Mouse (Mus musculus): Measurements from ENCODE around the gene Prss56.

Gene Prss56

GRCm38 (mm10) chr1:87185526-87185925, 2.4 kb downstream of the Prss56 start:
- no peak for DNase-seq (ENCODE audit: low spot score)

GRCm38 (mm10) chr1:87186261-87187036, 3.3 kb downstream of the Prss56 start:
- DNase-seq (ENCODE audit: low spot score) = no peak

GRCm38 (mm10) chr1:87187037-87187355, 3.9 kb downstream of the Prss56 start:
- peak; percentile 73 for DNase-seq (ENCODE audit: low spot score)

- no peak for DNase-seq (ENCODE audit: low spot score)
Measured at GRCm38 (mm10) chr1:87190429-87190828, 7.3 kb downstream of the Prss56 start, which contains the start of gene Chrnd. Chrnd (plus strand) TSS chr1:87190607.

- DNase-seq (ENCODE audit: low spot score) = peak; percentile 68
Measured at GRCm38 (mm10) chr1:87197296-87197695, 14.2 kb downstream of the Prss56 start.

- no peak for DNase-seq (ENCODE audit: low spot score)
Measured at GRCm38 (mm10) chr1:87198119-87199065, 15.3 kb downstream of the Prss56 start.

GRCm38 (mm10) chr1:87200811-87201210, 17.7 kb downstream of the Prss56 start:
- DNase-seq (ENCODE audit: low spot score) = no peak

GRCm38 (mm10) chr1:87201848-87202247, 18.7 kb downstream of the Prss56 start:
- DNase-seq (ENCODE audit: low spot score) = no peak

- no peak for DNase-seq (ENCODE audit: low spot score)
Measured at GRCm38 (mm10) chr1:87203779-87204178, 20.7 kb downstream of the Prss56 start.

- no peak for DNase-seq (ENCODE audit: low spot score)
Measured at GRCm38 (mm10) chr1:87204465-87204864, 21.4 kb downstream of the Prss56 start, which contains the start of gene Chrng. Chrng (plus strand) TSS chr1:87204657.

- no peak for DNase-seq (ENCODE audit: low spot score)
Measured at GRCm38 (mm10) chr1:87205038-87205437, 21.9 kb downstream of the Prss56 start.

GRCm38 (mm10) chr1:87205502-87205901, 22.4 kb downstream of the Prss56 start:
- DNase-seq (ENCODE audit: low spot score) = no peak

GRCm38 (mm10) chr1:87206339-87206738, 23.2 kb downstream of the Prss56 start:
- no peak for DNase-seq (ENCODE audit: low spot score)

- no peak for DNase-seq (ENCODE audit: low spot score)
Measured at GRCm38 (mm10) chr1:87211431-87211830, 28.3 kb downstream of the Prss56 start.

- peak; percentile 94 for DNase-seq (ENCODE audit: low spot score)
Measured at GRCm38 (mm10) chr1:87213735-87214704, 30.9 kb downstream of the Prss56 start, which contains the start of gene Eif4e2. Eif4e2 (plus strand) TSS chr1:87213914.

- no peak for DNase-seq (ENCODE audit: low spot score)
Measured at GRCm38 (mm10) chr1:87214748-87215147, 31.6 kb downstream of the Prss56 start.

GRCm38 (mm10) chr1:87217938-87218337, 34.8 kb downstream of the Prss56 start:
- DNase-seq (ENCODE audit: low spot score) = no peak

- DNase-seq (ENCODE audit: low spot score) = no peak
Measured at GRCm38 (mm10) chr1:87225739-87226138, 42.6 kb downstream of the Prss56 start.

GRCm38 (mm10) chr1:87226409-87227159, 43.5 kb downstream of the Prss56 start:
- DNase-seq (ENCODE audit: low spot score) = no peak

GRCm38 (mm10) chr1:87227160-87227550, 44.0 kb downstream of the Prss56 start:
- DNase-seq (ENCODE audit: low spot score) = no peak

GRCm38 (mm10) chr1:87230606-87231005, 47.5 kb downstream of the Prss56 start:
- no peak for DNase-seq (ENCODE audit: low spot score)
